Mouse (Mus musculus) ovary, postnatal 10 days (tissue): ENCODE results near the gene 1810043G02Rik.
"Not testable (repeated sequence)": the region's sequence is repeated elsewhere in the genome, so short reads cannot be mapped to it uniquely, and the experiment has no call there.

Experiments
- DNase-seq: peaks from one replicate; pipeline ENCODE4 v3.0.0; 2022; ENCODE audit warnings: low spot score

1810043G02Rik gene

GRCm38 (mm10) chr10:77978351-77979350, at the start of gene 1810043G02Rik:
1810043G02Rik (plus strand) TSS chr10:77978524.
- peak; percentile 99 for DNase-seq

- DNase-seq, result no peak
These were observed 38.6 kb upstream of the 1810043G02Rik start for GRCm38 (mm10) chr10:77939685-77940084.

- DNase-seq, result not testable (repeated sequence)
These were observed 27.9 kb upstream of the 1810043G02Rik start for GRCm38 (mm10) chr10:77950468-77950867.

GRCm38 (mm10) chr10:77962725-77963124, 15.6 kb upstream of the 1810043G02Rik start:
- no peak for DNase-seq

DNA sequence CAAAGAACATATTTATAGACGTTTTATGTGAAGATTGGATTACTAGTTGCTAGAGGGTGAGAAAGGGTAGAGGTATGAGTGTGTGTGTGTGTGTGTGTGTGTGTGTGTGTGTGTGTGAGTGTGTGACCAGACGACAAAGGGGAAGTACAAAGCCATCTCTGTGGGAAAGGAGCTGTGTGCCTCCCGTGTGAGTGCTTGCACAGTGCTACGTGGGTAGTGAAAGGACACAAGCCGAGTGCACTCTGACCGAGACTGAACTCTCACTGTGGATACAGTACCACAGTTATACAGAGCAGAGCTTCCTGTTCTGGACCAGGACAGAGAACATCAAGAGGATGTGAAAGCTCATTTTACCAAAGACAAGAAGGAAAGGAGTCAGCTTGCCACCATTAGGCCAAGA, 14.4 kb upstream of the 1810043G02Rik start:
- DNase-seq, result no peak

- no peak for DNase-seq
These were observed 8.9 kb upstream of the 1810043G02Rik start for GRCm38 (mm10) chr10:77969274-77969972.

- no peak for DNase-seq
These were observed 8.4 kb upstream of the 1810043G02Rik start for GRCm38 (mm10) chr10:77969973-77970325.

- DNase-seq, result no peak
These were observed 7.8 kb upstream of the 1810043G02Rik start, which contains the start of gene Trpm2 for GRCm38 (mm10) chr10:77970481-77970880. Trpm2 (minus strand) TSS chr10:77970563.

GRCm38 (mm10) chr10:77971191-77971590, 7.1 kb upstream of the 1810043G02Rik start:
- DNase-seq, result no peak

- no peak for DNase-seq
These were observed 6.4 kb upstream of the 1810043G02Rik start for GRCm38 (mm10) chr10:77971709-77972553.

- DNase-seq, result no peak
These were observed 4.0 kb upstream of the 1810043G02Rik start for GRCm38 (mm10) chr10:77974323-77974722.

GRCm38 (mm10) chr10:77974811-77975210, 3.5 kb upstream of the 1810043G02Rik start:
- no peak for DNase-seq

DNA sequence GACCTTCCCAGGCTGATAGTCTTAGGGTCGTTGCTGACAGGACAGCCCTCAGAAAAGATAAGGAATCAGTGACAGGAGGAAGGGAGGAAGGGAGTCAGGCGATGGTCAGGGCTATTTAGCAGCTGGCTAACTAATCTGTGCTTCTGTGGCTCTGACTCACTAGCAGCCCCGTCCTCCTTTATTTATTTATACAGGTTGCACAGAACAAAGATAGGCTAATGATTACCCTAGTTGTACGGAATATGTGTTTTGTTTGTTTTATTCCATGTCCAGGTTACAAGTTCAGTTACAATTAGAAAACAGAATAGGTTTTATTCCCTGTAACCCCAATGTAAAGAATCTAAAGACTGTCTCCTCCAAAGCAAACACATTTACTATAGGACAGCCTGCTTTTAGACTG, 2.7 kb upstream of the 1810043G02Rik start:
- no peak for DNase-seq

DNA sequence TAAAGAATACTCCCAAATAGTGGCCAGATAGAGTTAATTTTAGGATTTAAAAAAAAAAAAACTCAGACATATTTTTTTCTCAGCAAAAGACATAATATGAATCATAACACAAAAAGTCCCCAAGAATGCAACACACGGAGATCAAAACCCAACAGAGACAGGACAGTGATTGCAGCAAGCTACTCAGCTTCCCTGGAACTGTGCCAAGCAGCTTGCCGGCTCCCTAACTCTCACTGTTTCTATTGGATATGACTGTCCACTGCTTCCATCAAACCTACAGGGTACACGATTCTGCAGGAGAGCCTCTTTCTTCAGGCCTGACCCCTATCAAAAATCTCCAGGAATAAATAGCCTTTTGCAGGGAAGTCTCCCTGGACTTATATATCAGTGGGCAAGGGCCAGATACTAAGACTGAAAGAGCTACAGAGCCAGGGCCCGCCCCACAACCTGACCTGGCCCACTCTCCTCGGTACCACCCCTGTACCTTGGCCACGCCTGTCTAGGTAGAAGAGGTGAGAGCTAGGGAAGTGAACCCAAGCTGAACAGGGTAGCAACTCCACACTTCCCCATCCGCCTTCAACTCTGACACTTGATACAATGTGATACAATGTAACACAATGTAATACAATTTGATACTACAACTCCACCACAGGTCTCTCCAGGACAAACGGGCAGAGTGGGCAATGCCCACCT, 1.7 kb upstream of the 1810043G02Rik start:
- DNase-seq, result no peak

- DNase-seq, result peak; percentile 44
These were observed 6.3 kb downstream of the 1810043G02Rik start for GRCm38 (mm10) chr10:77984660-77985059.

- no peak for DNase-seq
These were observed 7.5 kb downstream of the 1810043G02Rik start for GRCm38 (mm10) chr10:77985775-77986174.

GRCm38 (mm10) chr10:77995639-77996038, 17.3 kb downstream of the 1810043G02Rik start:
- DNase-seq, result no peak

DNA sequence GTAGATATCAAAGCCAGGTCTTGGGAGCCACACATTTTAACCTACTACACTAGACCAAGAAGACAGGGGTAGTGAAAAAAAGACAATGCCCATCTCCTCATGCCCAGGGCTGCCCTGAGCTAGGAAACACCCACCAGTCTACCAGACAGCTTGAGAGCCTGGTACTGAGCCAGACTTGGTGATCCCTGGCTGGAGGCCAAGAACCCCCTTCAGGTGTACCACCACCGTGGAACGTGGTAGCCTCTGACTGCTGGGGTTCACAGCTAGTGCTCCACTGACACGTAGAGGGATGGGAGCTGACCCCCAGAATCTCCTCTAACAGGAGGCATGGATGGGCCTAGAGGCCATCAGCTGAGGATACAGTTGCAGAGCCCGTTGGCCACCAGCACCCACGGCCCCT, 21.9 kb downstream of the 1810043G02Rik start:
- DNase-seq, result no peak

DNA sequence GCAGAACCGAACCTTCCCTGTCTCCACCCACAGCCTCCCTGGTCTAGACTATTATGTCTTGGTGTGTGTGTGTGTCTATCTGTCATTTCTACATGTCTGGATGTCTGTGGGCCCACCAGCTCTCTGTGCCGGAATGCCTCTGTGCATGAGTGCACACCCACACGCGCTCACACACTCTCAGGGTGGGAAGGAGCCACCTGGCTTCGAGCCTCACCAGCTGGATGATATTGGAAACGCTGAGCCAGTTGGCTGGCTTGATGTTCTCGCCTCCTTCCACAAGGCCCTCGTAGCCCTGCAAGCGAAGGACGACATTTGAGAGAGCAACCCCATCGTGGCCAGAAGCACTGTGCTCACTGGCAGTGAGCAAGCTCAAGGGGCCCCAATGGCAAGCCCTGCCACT, 23.5 kb downstream of the 1810043G02Rik start:
- DNase-seq, result no peak

GRCm38 (mm10) chr10:78002316-78002715, 24.0 kb downstream of the 1810043G02Rik start:
- DNase-seq, result no peak

- DNase-seq, result no peak
These were observed 26.3 kb downstream of the 1810043G02Rik start for GRCm38 (mm10) chr10:78004479-78005100.
